Mouse (Mus musculus): ENCODE data around the gene Krtap29-1. TPM values are rescaled to one million over a fixed set of nuclear protein-coding genes. Genes with fewer than 3 reads are reported as not detected.

Gene Krtap29-1
- not detected in 2 replicates for polyA plus RNA-seq (2012; rRNA removed)

GRCm38 (mm10) chr11:99978953-99979352 is at the start of gene Krtap29-1:
TSS of gene Krtap29-1 (minus strand) at chr11:99979053.

GRCm38 (mm10) chr11:100016112-100016511 is 37.3 kb upstream of the Krtap29-1 start, which contains the start of gene Krt33a:
TSS of gene Krt33a (minus strand) at chr11:100016212.

GRCm38 (mm10) chr11:99993620-99994383 is 14.9 kb upstream of the Krtap29-1 start, which contains the start of gene Krtap17-1:
TSS of gene Krtap17-1 (minus strand) at chr11:99993994.

GRCm38 (mm10) chr11:99986180-99986647 is 7.4 kb upstream of the Krtap29-1 start, which contains the start of gene Krtap16-1:
TSS of gene Krtap16-1 (minus strand) at chr11:99986597.

GRCm38 (mm10) chr11:99948175-99948574 is 30.7 kb downstream of the Krtap29-1 start, which contains the start of gene Krtap9-5:
TSS of gene Krtap9-5 (plus strand) at chr11:99948475.

GRCm38 (mm10) chr11:99935991-99936390 is 42.9 kb downstream of the Krtap29-1 start, which contains the start of gene Krtap31-2:
TSS of gene Krtap31-2 (plus strand) at chr11:99936291.

Other genes starting within 250 kb of the Krtap29-1 start
- gene Gm14180, start 244.8 kb downstream of the Krtap29-1 start, polyA plus RNA-seq (2012; rRNA removed), result not detected in 2 replicates
- gene Gm11595, start 206.1 kb downstream of the Krtap29-1 start, polyA plus RNA-seq (2012; rRNA removed), result not detected in 2 replicates
- not detected in 2 replicates for gene Krtap4-8, start 198.3 kb downstream of the Krtap29-1 start, polyA plus RNA-seq (2012; rRNA removed)
- gene Krtap4-9, start 193.9 kb downstream of the Krtap29-1 start, polyA plus RNA-seq (2012; rRNA removed), result not detected in 2 replicates
- not detected in 2 replicates for gene Gm11596, start 185.6 kb downstream of the Krtap29-1 start, polyA plus RNA-seq (2012; rRNA removed)
- not detected in 2 replicates for gene Gm11569, start 180.1 kb downstream of the Krtap29-1 start, polyA plus RNA-seq (2012; rRNA removed)
- gene Gm11554, start 174.6 kb downstream of the Krtap29-1 start, polyA plus RNA-seq (2012; rRNA removed), result not detected in 2 replicates
- not detected in 2 replicates for gene Krtap4-13, start 169.2 kb downstream of the Krtap29-1 start, polyA plus RNA-seq (2012; rRNA removed)
- not detected in 2 replicates for gene Gm11564, start 163.4 kb downstream of the Krtap29-1 start, polyA plus RNA-seq (2012; rRNA removed)
- not detected in 2 replicates for gene 2300003K06Rik, start 141.0 kb downstream of the Krtap29-1 start, polyA plus RNA-seq (2012; rRNA removed)
- gene Krtap4-16, start 127.4 kb downstream of the Krtap29-1 start, polyA plus RNA-seq (2012; rRNA removed), result not detected in 2 replicates
- not detected in 2 replicates for gene Gm11568, start 121.1 kb downstream of the Krtap29-1 start, polyA plus RNA-seq (2012; rRNA removed)
- not detected in 2 replicates for gene Gm11559, start 114.6 kb downstream of the Krtap29-1 start, polyA plus RNA-seq (2012; rRNA removed)
- not detected in 2 replicates for gene Krtap9-1, start 105.7 kb downstream of the Krtap29-1 start, polyA plus RNA-seq (2012; rRNA removed)
- gene Gm11567, start 99.9 kb downstream of the Krtap29-1 start, polyA plus RNA-seq (2012; rRNA removed), result not detected in 2 replicates
- not detected in 2 replicates for gene Krtap31-1, start 71.1 kb downstream of the Krtap29-1 start, polyA plus RNA-seq (2012; rRNA removed)
- gene Gm11565, start 64.3 kb downstream of the Krtap29-1 start, polyA plus RNA-seq (2012; rRNA removed), result not detected in 2 replicates
- not detected in 2 replicates for gene Krtap31-2, start 42.8 kb downstream of the Krtap29-1 start, polyA plus RNA-seq (2012; rRNA removed)
- gene Krtap9-5, start 30.6 kb downstream of the Krtap29-1 start, polyA plus RNA-seq (2012; rRNA removed), result not detected in 2 replicates
- gene Krtap16-1, start 7.5 kb upstream of the Krtap29-1 start, polyA plus RNA-seq (2012; rRNA removed), result not detected in 2 replicates
- not detected in 2 replicates for gene Krtap17-1, start 14.9 kb upstream of the Krtap29-1 start, polyA plus RNA-seq (2012; rRNA removed)
- not detected in 2 replicates for gene Krt33a, start 37.2 kb upstream of the Krtap29-1 start, polyA plus RNA-seq (2012; rRNA removed)
- gene Krt33b, start 50.8 kb upstream of the Krtap29-1 start, polyA plus RNA-seq (2012; rRNA removed), result 0.09 TPM in 1 of 2 replicates, not detected in the other
- gene Krt34, start 62.5 kb upstream of the Krtap29-1 start, polyA plus RNA-seq (2012; rRNA removed), result not detected in 2 replicates
- gene Krt31, start 71.5 kb upstream of the Krtap29-1 start, polyA plus RNA-seq (2012; rRNA removed), result not detected in 2 replicates
- not detected in 2 replicates for gene Krt32, start 109.2 kb upstream of the Krtap29-1 start, polyA plus RNA-seq (2012; rRNA removed)
- gene Krt35, start 117.2 kb upstream of the Krtap29-1 start, polyA plus RNA-seq (2012; rRNA removed), result 0.04 TPM in 1 of 2 replicates, not detected in the other
- gene Krt36, start 126.6 kb upstream of the Krtap29-1 start, polyA plus RNA-seq (2012; rRNA removed), result 0.05 TPM in 1 of 2 replicates, not detected in the other
- gene Krt13, start 142.5 kb upstream of the Krtap29-1 start, polyA plus RNA-seq (2012; rRNA removed), result 0.05 and 0.16 TPM in 2 replicates
- 6.1 and 7.9 TPM in 2 replicates for gene Krt15, start 156.9 kb upstream of the Krtap29-1 start, polyA plus RNA-seq (2012; rRNA removed)
- 8.8 and 9.2 TPM in 2 replicates for gene Krt19, start 169.6 kb upstream of the Krtap29-1 start, polyA plus RNA-seq (2012; rRNA removed)
- gene Krt9, start 214.2 kb upstream of the Krtap29-1 start, polyA plus RNA-seq (2012; rRNA removed), result 0.05 and 0.36 TPM in 2 replicates
- 3.2 and 9.1 TPM in 2 replicates for gene Krt14, start 228.5 kb upstream of the Krtap29-1 start, polyA plus RNA-seq (2012; rRNA removed)

All from central nervous system, embryonic 11.5 days (tissue).